Mouse (Mus musculus): ENCODE results near the gene Crispld2. TPM values are rescaled to one million over a fixed set of nuclear protein-coding genes. Genes with fewer than 3 reads are reported as not detected.

Gene Crispld2
- polyA plus RNA-seq, 1 experiment: 2.4 TPM

GRCm38 (mm10) chr8:119981253-119981652, 11.0 kb upstream of the Crispld2 start:
- WGBS: 85% methylated on average over 4 of the region's 4 CpGs
- no peak for DNase-seq
- no peaks in the 10 kb centered on the region for H3K27me3 ChIP-seq (ENCODE audit: control insufficient read depth, insufficient read depth, low read length)

GRCm38 (mm10) chr8:119984085-119984484, 8.2 kb upstream of the Crispld2 start:
- TF ChIP-seq CTCF (IDR thresholded peaks at IDR 0.05; ENCODE audit: borderline replicate concordance, insufficient read depth, low read depth, low read length) (0 out of 2 replicates have a peak, but pooled peaks have one; percentile 22), POLR2A (IDR thresholded peaks at IDR 0.05; ENCODE audit: borderline replicate concordance, insufficient read depth, low read length) (no peak)
- H3K4me1 ChIP-seq (ENCODE audit: control insufficient read depth, insufficient read depth, low read length): peaks cover 12% of the 10 kb centered on the region
- no peaks in the 10 kb centered on the region for H3K27me3 ChIP-seq (ENCODE audit: control insufficient read depth, insufficient read depth, low read length)
- no peak overlapping the region for H3K4me3 ChIP-seq (replicated peaks; ENCODE audit: insufficient read depth, low read depth, low read length)
- DNase-seq: no peak
- no peak overlapping the region for H3K27ac ChIP-seq (ENCODE audit: insufficient read depth, low read length)

More at GRCm38 (mm10) chr8:119981253-119981652, 11.0 kb upstream of the Crispld2 start:
- Histone ChIP-seq H3K4me3 (replicated peaks; ENCODE audit: insufficient read depth, low read depth, low read length) (no peak overlapping the region), H3K27ac (ENCODE audit: insufficient read depth, low read length) (no peak overlapping the region), H3K4me1 (ENCODE audit: control insufficient read depth, insufficient read depth, low read length) (peaks cover 9% of the 10 kb centered on the region; the same call in 1 of the 2 replicates)
- TF ChIP-seq CTCF (IDR thresholded peaks at IDR 0.05; ENCODE audit: borderline replicate concordance, insufficient read depth, low read depth, low read length) (no peak), POLR2A (IDR thresholded peaks at IDR 0.05; ENCODE audit: borderline replicate concordance, insufficient read depth, low read length) (no peak)

- no peak for DNase-seq
- Histone ChIP-seq H3K4me3 (replicated peaks; ENCODE audit: insufficient read depth, low read depth, low read length) (no peak overlapping the region), H3K27ac (ENCODE audit: insufficient read depth, low read length) (no peak overlapping the region), H3K4me1 (ENCODE audit: control insufficient read depth, insufficient read depth, low read length) (peaks cover 8% of the 10 kb centered on the region), H3K27me3 (ENCODE audit: control insufficient read depth, insufficient read depth, low read length) (no peaks in the 10 kb centered on the region)
- WGBS: 80% methylated on average over 5 of the region's 5 CpGs
- TF ChIP-seq POLR2A (IDR thresholded peaks at IDR 0.05; ENCODE audit: borderline replicate concordance, insufficient read depth, low read length) (no peak), CTCF (IDR thresholded peaks at IDR 0.05; ENCODE audit: borderline replicate concordance, insufficient read depth, low read depth, low read length) (no peak)
Observed at GRCm38 (mm10) chr8:119986174-119986573, 6.1 kb upstream of the Crispld2 start.

- WGBS: 13% methylated on average over 15 of the region's 15 CpGs
- Histone ChIP-seq H3K27ac (ENCODE audit: insufficient read depth, low read length) (no peak overlapping the region), H3K27me3 (ENCODE audit: control insufficient read depth, insufficient read depth, low read length) (no peaks in the 10 kb centered on the region; the same call in 1 of the 2 replicates), H3K4me3 (replicated peaks; ENCODE audit: insufficient read depth, low read depth, low read length) (no peak overlapping the region), H3K4me1 (ENCODE audit: control insufficient read depth, insufficient read depth, low read length) (peaks cover 8% of the 10 kb centered on the region)
- DNase-seq: peak; percentile 51 to 62
- TF ChIP-seq CTCF (IDR thresholded peaks at IDR 0.05; ENCODE audit: borderline replicate concordance, insufficient read depth, low read depth, low read length) (no peak), POLR2A (IDR thresholded peaks at IDR 0.05; ENCODE audit: borderline replicate concordance, insufficient read depth, low read length) (no peak)
Observed at GRCm38 (mm10) chr8:119988087-119988486, 4.2 kb upstream of the Crispld2 start.

GRCm38 (mm10) chr8:119994114-119994513, 1.9 kb downstream of the Crispld2 start:
- Histone ChIP-seq H3K4me3 (replicated peaks; ENCODE audit: insufficient read depth, low read depth, low read length) (no peak overlapping the region), H3K4me1 (ENCODE audit: control insufficient read depth, insufficient read depth, low read length) (no peaks in the 10 kb centered on the region), H3K27ac (ENCODE audit: insufficient read depth, low read length) (no peak overlapping the region), H3K27me3 (ENCODE audit: control insufficient read depth, insufficient read depth, low read length) (no peaks in the 10 kb centered on the region; the same call in 1 of the 2 replicates)
- TF ChIP-seq POLR2A (IDR thresholded peaks at IDR 0.05; ENCODE audit: borderline replicate concordance, insufficient read depth, low read length) (no peak), CTCF (IDR thresholded peaks at IDR 0.05; ENCODE audit: borderline replicate concordance, insufficient read depth, low read depth, low read length) (no peak)
- no peak for DNase-seq
- WGBS: 65% methylated on average over 7 of the region's 7 CpGs

- WGBS: 91% methylated on average over 6 of the region's 6 CpGs
Observed at GRCm38 (mm10) chr8:119994556-119994955, 2.3 kb downstream of the Crispld2 start.

GRCm38 (mm10) chr8:119997266-119997665, 5.0 kb downstream of the Crispld2 start:
- Histone ChIP-seq H3K27ac (ENCODE audit: insufficient read depth, low read length) (no peak overlapping the region), H3K4me3 (replicated peaks; ENCODE audit: insufficient read depth, low read depth, low read length) (no peak overlapping the region), H3K27me3 (ENCODE audit: control insufficient read depth, insufficient read depth, low read length) (no peaks in the 10 kb centered on the region; the same call in 1 of the 2 replicates), H3K4me1 (ENCODE audit: control insufficient read depth, insufficient read depth, low read length) (0 out of 2 replicates have a peak, but pooled peaks cover 3% of the 10 kb centered on the region)
- TF ChIP-seq CTCF (IDR thresholded peaks at IDR 0.05; ENCODE audit: borderline replicate concordance, insufficient read depth, low read depth, low read length) (no peak), POLR2A (IDR thresholded peaks at IDR 0.05; ENCODE audit: borderline replicate concordance, insufficient read depth, low read length) (no peak)
- 91% methylated on average over 4 of the region's 4 CpGs for WGBS
- no peak for DNase-seq

More at GRCm38 (mm10) chr8:119994556-119994955, 2.3 kb downstream of the Crispld2 start:
- Histone ChIP-seq H3K27ac (ENCODE audit: insufficient read depth, low read length) (no peak overlapping the region), H3K4me3 (replicated peaks; ENCODE audit: insufficient read depth, low read depth, low read length) (no peak overlapping the region), H3K27me3 (ENCODE audit: control insufficient read depth, insufficient read depth, low read length) (no peaks in the 10 kb centered on the region; the same call in 1 of the 2 replicates), H3K4me1 (ENCODE audit: control insufficient read depth, insufficient read depth, low read length) (no peaks in the 10 kb centered on the region)
- no peak for DNase-seq
- TF ChIP-seq CTCF (IDR thresholded peaks at IDR 0.05; ENCODE audit: borderline replicate concordance, insufficient read depth, low read depth, low read length) (no peak), POLR2A (IDR thresholded peaks at IDR 0.05; ENCODE audit: borderline replicate concordance, insufficient read depth, low read length) (no peak)

GRCm38 (mm10) chr8:120000461-120000860, 8.2 kb downstream of the Crispld2 start:
- Histone ChIP-seq H3K27me3 (ENCODE audit: control insufficient read depth, insufficient read depth, low read length) (no peaks in the 10 kb centered on the region), H3K4me3 (replicated peaks; ENCODE audit: insufficient read depth, low read depth, low read length) (no peak overlapping the region), H3K27ac (ENCODE audit: insufficient read depth, low read length) (no peak overlapping the region), H3K4me1 (ENCODE audit: control insufficient read depth, insufficient read depth, low read length) (0 out of 2 replicates have a peak, but pooled peaks cover 3% of the 10 kb centered on the region)
- 36% methylated on average over 8 of the region's 8 CpGs for WGBS
- no peak for DNase-seq
- TF ChIP-seq POLR2A (IDR thresholded peaks at IDR 0.05; ENCODE audit: borderline replicate concordance, insufficient read depth, low read length): no peak
- TF ChIP-seq CTCF (IDR thresholded peaks at IDR 0.05; ENCODE audit: borderline replicate concordance, insufficient read depth, low read depth, low read length): no peak

Measured in cerebellum, adult 2 months (tissue).